Mouse (Mus musculus) adrenal gland, adult 2 months (tissue): Measurements from ENCODE around the gene Gcsh. TPM values are rescaled to one million over a fixed set of nuclear protein-coding genes. Genes with fewer than 3 reads are reported as not detected.

Experiments used
- DNase-seq: peaks from one replicate; pipeline ENCODE4 v3.0.0; 2021
- long read RNA-seq: library from polyadenylated mRNA; stranded (forward); transcript quantifications from one replicate; pipeline ENCODE4 v2.0.0, GENCODE M21; 2021
- polyA plus RNA-seq: library from polyadenylated mRNA; depleted of rRNA; stranded (reverse); fragments of >200 nt; gene quantifications from 2 replicates; pipeline ENCODE4 v1.2.3, GENCODE M21; 2012; rRNA removed
- total RNA-seq, 2 experiments: library from RNA; stranded (reverse); gene quantifications; 2 replicates each; pipeline ENCODE4 v1.2.3; 2021

Gene Gcsh
- total RNA-seq (100 to 1,000 TPM; 113 to 195 TPM), polyA plus RNA-seq (45.9 and 60.4 TPM in 2 replicates)
- long read RNA-seq, transcript Gcsh-201 (5 exons, 1,443 nt) = major isoform, 193 of 209 reads
- long read RNA-seq, partial matches to known transcripts = 9 of 209 reads
- long read RNA-seq, other reads (novel, unspliced or antisense) = 7 of 209 reads

GRCm38 (mm10) chr8:116993095-116993867, at the start of gene Gcsh:
Gene Gcsh (minus strand): TSS chr8:116993537.
- DNase-seq = peak; percentile 100

DNA sequence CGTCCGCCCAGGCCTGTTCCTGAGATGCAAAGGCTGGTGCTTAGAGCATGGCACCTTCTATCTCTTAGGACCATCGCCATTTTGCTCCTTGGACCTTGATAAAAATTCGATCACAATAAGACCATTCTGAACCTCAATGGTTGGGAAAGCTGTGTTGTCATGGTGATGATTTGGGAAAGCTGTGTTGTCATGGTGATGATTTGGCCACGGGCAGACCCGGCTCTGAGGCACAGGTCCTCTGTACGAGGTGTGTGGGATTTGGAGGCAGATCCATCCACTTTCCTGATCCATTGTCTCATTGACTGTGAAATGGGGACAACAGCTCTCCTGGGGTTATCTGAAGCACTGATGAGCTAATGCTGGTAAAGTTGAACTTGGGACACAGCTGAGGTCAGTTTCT, 46.5 kb upstream of the Gcsh start:
- no peak for DNase-seq

DNA sequence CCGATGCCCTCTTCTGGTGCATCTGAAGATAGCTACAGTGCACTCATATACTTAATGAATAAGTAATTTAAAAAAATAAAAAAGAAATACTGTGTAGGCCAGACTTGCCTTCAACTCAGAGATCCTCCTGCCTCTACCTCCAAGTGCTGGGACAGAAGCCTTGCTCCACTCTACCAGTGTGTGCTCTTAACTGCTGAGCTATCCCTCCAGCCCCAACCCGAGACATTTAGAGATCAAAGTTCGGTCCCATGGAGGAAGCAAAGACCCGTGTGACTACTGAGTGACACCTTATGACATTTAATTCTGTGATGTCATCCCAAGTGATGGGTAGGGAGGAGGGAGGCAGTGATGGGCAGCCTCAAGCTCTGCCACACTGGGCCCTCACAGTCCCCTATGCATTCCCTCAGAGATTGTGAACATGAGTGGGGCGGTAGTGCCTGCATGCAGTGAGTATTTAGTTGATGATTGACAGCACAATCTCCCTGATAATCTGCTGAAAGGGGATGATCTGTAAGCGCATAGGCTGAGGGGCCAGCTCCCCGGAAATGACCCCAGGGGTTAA, 44.1 kb upstream of the Gcsh start:
- DNase-seq = no peak

DNA sequence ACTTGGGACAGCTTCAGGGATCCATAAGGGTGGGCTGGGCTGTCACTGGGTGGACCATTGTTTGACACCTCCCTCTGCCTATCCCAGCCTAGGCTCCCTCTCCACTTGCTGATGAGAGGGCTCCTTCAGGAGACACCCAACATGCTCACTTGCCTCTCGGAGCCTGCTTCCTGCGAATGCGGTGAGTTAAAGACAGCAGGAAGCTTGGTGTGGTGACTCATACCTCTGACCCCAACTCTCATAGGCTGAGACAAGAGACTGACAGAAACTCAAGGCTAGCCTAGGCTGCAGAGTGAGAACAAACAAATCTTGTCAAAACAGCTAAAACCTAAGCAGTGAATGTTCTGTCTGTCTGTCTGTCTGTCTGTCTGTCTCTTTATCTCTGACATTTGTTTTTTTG, 40.1 kb upstream of the Gcsh start:
- DNase-seq = peak; percentile 74

- DNase-seq = no peak
These were observed 39.3 kb upstream of the Gcsh start for GRCm38 (mm10) chr8:117032609-117033008.

- DNase-seq = no peak
These were observed 38.1 kb upstream of the Gcsh start for GRCm38 (mm10) chr8:117031476-117031875.

DNA sequence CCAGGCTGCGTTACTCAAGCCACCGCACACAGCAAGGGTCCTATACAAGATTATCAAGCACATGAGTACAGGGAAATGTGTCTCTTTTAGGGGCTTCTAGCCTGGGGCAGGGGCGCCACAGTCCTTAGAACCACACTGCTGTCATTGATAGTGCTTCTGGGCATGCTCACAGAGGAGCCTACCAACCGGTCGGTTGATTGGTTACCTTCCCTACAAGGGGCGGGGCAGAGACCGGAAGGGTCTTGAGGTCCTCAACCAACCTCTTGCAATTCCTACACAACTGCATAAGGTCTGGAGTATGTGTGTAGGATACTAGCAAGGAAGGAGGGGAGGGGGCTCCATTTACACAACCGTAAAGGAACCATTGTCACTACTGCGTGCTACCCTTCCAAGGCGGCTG, 35.3 kb upstream of the Gcsh start:
- no peak for DNase-seq

DNA sequence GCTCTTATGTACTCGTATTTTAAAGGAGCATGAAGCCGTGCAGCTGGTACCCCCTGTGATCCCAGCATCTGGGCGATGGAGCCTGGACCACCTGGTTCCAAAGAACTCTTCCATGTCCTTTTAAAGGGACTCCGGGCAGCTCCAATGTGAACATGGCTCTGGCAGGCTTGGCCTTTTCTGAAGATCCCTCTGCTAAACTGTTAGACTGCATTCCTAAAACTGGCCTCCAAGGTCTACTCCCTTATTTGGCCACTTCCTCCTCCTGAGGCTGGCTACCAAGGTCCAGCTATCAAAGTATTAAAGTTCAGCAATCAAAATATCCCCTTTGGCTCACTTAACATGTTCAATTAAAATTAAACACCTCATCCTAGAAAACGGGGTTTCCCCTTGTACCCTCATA, 34.3 kb upstream of the Gcsh start:
- peak; percentile 53 for DNase-seq

DNA sequence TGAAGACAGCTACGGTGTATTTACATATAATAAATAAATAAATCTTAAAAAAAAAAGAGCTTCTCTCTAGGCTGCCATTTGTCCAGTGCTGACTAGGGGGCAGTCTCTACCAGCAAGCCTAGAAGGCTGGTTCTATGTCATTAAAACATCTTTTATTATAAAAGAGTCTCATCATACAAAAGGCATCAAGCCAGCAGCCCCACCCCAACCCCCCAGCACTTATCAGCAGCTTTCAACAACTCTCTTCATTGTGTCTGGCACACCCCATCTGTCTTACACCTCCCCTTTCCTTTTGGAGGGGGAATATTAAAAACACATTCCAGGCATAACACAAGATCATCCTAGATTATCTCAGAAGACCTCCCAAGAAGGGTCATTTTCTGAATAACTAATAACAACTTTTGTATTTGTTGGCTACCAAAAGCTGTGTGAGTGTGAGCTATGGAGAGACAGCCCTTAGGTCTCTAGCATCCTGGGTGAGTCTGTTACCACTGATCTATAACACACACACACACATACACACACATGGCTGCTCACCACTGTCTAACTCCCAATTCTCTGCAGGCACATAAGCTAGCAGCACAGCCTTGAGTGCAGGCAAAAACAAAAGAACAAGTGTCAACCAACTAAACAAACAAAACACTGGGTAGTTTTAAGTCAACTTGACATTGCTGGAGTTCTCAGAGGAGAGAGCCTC, 29.1 kb upstream of the Gcsh start:
- DNase-seq = no peak

- peak; percentile 49 for DNase-seq
These were observed 26.3 kb upstream of the Gcsh start for GRCm38 (mm10) chr8:117019323-117020275.

DNA sequence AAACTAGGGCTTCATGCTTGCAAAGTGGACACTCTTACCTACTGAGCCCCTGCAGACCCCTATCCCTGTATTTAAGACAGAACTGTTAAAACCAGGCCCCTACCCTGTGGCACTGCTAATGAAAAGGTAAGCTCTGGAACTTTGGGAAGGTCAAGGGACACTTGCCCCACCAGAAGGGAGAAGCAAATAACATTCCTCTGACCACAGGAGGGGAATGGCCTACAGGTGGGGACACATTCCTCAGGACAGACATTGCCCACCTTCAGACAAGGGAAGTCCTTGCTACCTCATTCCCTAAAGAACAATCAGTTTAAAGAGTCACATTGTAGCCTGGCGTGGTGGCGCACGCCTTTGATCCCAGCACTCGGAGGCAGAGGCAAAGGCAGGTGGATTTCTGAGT, 24.6 kb upstream of the Gcsh start:
- no peak for DNase-seq

DNA sequence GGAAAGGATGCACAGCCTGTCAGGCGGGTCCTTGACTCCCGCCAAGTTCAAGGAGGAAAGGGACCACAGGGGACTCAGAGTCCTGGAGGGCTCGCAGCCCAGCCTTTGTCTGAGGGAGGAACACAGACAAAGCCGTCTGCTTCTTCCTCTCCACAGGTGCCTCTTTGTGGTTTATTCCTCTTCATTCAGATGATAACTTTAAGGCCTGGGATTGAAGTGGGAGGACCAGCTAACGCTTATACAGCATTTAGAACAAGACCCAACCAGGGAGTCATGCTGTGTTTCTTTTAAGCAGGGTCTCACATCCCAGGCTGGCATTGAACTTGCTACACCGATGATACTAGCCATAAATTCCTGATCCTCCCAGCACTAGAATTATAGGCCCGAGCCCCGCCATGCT, 23.7 kb upstream of the Gcsh start:
- DNase-seq = no peak

DNA sequence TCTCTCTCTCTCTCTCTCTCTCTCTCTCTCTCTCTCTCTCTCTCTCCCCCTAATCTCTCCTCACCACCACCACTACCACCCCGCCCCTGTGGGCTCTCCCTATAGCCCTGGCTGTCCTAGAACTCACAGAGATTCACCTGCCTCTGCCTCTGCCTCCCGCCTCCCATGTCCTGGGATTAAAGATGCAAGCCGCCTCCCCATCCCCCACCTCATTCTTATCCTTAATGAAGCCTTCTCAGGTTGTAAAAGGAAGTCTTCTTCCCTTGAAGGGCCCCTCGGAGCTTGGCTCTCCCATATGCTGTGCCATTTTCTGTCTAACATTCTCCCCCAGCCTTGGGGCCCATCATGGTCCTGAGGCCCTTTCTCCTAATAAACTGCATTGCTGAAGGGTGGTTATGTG, 22.3 kb upstream of the Gcsh start:
- no peak for DNase-seq

GRCm38 (mm10) chr8:117011366-117011765, 18.0 kb upstream of the Gcsh start:
- DNase-seq = no peak

GRCm38 (mm10) chr8:116994016-116994716, 829 bp upstream of the Gcsh start:
- DNase-seq = peak; percentile 29

- DNase-seq = peak; percentile 45
These were observed 963 bp downstream of the Gcsh start for GRCm38 (mm10) chr8:116992176-116992971.

- no peak for DNase-seq
These were observed 2.1 kb downstream of the Gcsh start for GRCm38 (mm10) chr8:116991241-116991640.

DNA sequence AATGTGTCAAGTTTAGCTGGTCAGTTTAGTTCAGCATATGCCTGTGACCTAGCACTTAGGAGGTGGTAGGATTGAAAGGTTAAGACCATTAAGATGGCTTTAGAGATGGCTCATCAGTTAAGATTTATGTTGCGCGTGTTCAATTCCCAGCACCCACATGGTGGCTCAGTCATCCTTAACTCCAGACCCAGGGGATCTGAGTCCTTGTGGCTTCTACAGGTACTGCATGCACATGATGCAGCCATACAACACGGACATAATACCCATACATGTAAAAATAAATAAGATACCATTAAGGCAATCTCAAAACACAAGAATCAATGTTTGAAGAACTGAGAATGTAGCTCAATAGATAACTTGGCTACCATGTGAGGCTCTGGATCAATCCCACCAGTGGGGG, 3.5 kb downstream of the Gcsh start:
- DNase-seq = no peak

DNA sequence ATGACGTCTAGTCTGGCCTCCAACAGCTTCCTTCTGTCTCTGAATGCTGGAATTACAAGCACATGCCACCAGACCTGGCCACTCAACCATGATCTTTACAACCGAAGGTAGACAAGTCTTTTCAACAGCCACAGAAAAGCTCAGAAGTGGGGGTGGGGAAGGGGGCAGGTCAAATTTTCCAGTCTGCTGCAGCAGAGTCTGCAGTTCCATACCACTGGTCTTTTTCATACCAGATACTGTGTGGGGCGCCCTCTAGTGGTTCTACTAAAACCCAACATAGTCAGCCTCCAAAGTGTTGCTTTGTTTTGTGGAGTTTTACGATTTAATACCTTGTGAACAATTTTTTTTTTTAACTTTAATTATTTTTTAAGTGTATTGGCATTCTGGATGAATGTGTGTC, 13.2 kb downstream of the Gcsh start:
- peak; percentile 44 for DNase-seq

DNA sequence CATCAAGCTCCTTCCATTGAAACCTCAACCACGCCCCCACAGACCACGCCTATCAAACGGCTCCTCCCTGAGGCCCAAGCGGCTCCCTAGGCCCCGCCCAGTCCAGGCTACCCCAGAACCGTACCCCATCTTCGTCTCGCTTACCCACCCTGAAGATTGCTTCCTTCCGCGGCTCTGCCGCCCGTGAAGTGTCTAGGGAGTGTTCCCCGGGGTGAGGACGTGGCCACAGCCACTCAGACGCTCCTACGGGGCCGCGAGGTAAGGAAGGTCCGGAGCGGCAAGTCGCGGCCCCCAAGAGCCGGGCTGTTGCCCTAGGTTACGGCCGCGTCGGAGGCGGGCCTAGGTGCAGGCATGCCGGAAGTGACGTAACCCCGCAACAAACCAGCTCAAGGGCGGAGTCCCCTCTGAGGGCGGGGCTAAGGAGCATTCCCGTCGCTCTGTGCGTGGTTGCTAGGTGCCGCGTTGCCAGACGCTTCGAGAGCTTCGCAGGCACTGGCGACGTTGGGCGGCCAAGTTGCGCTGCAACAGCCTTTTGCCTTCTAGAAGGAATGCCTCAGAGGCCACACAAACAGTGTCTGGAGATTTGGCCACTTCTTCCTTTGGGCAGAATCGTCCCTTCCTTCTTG, 14.6 kb downstream of the Gcsh start, which contains the start of gene 1700030J22Rik:
Gene 1700030J22Rik (minus strand): TSS at position 329 of the 626 bp plus-strand sequence.
- DNase-seq = peak; percentile 99
